Mouse (Mus musculus) central nervous system, embryonic 14 days (tissue): Measurements from ENCODE around the gene AA467197. TPM values are rescaled to one million over a fixed set of nuclear protein-coding genes. Genes with fewer than 3 reads are reported as not detected.

ENCODE experiments used
- polyA plus RNA-seq: library from polyadenylated mRNA; depleted of rRNA; stranded (reverse); fragments of >200 nt; gene quantifications from 2 replicates; pipeline ENCODE4 v1.2.3, GENCODE M21; 2012; rRNA removed

AA467197 gene
- polyA plus RNA-seq = 0.58 and 1.2 TPM in 2 replicates

DNA sequence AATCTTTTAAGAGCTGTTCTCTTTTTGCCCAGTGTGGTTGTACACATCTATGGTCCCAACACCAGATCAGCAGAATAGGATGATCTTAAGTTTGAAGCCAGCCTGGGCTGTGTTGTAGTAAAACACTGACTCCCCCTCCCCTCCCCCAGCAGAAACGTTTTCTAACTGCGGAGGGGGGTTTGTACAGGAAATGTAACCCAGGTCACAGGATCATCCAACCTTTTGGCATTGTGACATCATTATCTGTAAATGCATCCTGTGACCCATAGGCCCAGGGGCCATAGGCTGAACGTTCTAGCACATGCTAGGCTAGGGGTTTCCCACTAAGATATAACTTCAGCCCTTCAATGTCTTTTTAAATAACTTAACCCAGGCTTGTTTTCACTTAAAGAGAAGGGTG, at the start of gene AA467197:
AA467197 (plus strand) TSS at position 301 of the 400 bp plus-strand sequence.

DNA sequence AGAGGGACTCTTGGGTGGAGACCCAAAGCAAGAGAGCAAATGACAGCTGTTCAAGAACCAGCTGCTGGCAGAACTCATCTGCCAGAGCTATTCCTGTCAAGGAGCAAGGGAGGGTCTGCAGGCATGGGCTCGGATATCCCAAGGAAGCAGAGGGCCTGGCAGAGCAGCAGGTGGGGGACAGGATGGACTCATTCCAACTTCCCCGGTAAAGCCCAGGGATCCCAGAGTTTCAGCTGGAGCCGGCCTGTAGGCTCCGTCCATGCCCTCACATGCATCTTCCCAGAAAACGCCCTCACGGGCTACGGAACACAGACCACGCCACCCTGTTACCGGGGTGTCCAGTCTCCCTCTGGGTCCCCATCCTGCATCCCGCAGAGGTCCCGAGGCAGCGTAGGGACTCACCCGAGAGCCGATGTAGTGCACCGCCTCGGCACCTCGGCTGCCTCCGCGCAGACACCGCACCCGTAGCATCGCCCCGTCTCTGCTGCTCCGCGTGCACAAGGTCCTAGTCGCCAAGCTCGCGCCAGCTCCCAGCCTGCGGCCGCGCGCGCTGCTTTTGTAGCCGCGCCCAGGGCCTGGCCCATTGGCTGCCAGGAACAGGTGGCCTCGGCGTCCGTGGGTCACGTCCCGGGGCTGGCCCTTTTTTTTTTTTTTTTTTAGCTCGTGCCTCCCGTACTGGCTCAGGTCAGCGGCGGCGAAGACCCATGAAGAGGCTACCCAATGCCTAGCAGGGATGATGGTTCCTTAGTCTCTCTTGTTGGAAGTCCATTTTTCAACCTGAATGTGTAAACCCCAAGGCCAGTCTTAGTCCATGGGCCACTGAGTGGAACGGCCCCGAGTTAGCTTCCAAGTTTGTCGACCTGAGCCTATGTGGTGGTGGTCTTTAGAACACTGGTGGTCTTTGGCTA, 25.8 kb upstream of the AA467197 start, which contains the start of gene Gatm:
Gatm (minus strand) TSS at position 558 of the 908 bp plus-strand sequence.

Other genes with a start within 250 kb of the AA467197 start
- gene Slc28a2, start 210.5 kb upstream of the AA467197 start, polyA plus RNA-seq = 0.06 and 0.18 TPM in 2 replicates
- 0.01 TPM in 1 of 2 replicates, not detected in the other for gene Gm14085, start 152.0 kb upstream of the AA467197 start, polyA plus RNA-seq
- gene Gatm, start 25.7 kb upstream of the AA467197 start, polyA plus RNA-seq = 16.3 and 21.4 TPM in 2 replicates
- gene Slc30a4, start 65.7 kb downstream of the AA467197 start, polyA plus RNA-seq = 10.6 and 11.1 TPM in 2 replicates
- gene Bloc1s6, start 101.5 kb downstream of the AA467197 start, polyA plus RNA-seq = 56.0 and 57.3 TPM in 2 replicates
- gene Sqor, start 128.3 kb downstream of the AA467197 start, polyA plus RNA-seq = 1.5 and 1.9 TPM in 2 replicates